Mouse (Mus musculus): ENCODE results near the gene Bag1. TPM values are rescaled to one million over a fixed set of nuclear protein-coding genes. Genes with fewer than 3 reads are reported as not detected.
A peak's percentile ranks its signal among the peaks of the same experiment; 100 is the strongest.

Gene Bag1
- polyA plus RNA-seq, 1 experiment from 2014 or later, result 168 TPM

DNA sequence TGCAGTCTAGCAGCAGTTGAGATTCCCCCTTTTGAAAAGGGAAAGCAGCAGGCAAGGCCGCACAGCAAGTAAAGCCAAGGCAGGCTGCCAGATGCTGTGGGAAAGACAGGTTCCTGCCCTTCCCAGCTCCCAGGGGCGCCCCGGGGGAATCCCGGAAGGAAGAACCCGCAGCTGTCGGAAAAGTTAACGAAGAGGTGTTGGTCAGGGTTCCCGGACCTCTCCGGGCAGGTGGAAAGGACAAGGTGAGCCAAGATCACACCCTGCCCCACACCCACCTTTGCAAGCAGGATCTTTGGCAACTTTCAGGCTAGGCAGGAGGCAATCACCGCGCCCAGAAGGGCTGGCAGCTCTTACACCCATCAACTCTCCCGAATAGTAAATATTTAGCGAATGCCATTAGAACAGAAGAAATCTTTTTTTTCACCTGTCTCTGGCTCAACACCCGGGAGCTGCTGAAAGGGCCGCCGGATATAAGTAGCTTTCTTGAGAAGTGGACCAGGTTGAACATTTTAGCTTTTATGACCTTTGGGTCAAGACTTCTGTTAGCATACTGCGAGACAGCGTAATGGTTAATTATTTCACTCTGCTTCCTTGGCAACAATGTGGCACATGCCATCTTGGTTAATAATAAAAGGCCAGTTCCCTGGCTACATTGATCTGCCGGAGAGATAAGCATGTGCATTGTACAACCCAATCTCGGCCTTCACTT, 39.7 kb downstream of the Bag1 start:
- Histone ChIP-seq H3K36me3 (no peaks in the 10 kb centered on the region), H3K27me3 (replicated peaks) (no peaks in the 10 kb centered on the region), H3K9ac (peak overlapping the region; percentile 34), H3K4me1 (peaks cover 7% of the 10 kb centered on the region), H3K4me3 (no peak overlapping the region), H3K9me3 (no peaks in the 10 kb centered on the region), H3K4me2 (peak overlapping the region; percentile 31; the same call in 1 of the 2 replicates), H3K27ac (replicated peaks) (no peak overlapping the region)
- ATAC-seq (ENCODE audit: extremely low read depth, insufficient number of reproducible peaks, low FRiP score, low TSS enrichment), result no peak
- 40% methylated on average over 20 of the region's 20 CpGs for WGBS

DNA sequence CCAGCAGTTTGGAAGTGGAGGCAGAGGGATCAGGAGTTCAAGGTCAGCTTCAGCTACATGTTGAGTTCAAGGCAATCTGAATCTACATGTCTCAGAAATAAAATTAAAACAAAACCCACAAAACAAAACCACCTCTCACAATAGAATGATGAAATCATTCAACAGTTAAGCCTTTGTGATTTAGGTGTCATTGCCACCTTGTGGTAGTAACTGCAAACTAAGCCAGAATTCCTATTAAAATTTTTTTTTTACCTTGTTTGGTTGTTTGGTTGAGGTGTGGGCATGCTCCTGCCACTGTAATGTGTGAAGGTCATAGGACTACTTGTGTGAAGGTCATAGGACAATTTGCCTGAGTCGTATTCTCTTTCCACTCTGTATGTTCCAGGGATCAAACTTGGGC, 41.8 kb downstream of the Bag1 start:
- Histone ChIP-seq H3K9me3 (no peaks in the 10 kb centered on the region), H3K36me3 (no peaks in the 10 kb centered on the region), H3K27me3 (replicated peaks) (no peaks in the 10 kb centered on the region), H3K27ac (replicated peaks) (no peak overlapping the region), H3K9ac (no peak overlapping the region), H3K4me1 (peaks cover 7% of the 10 kb centered on the region), H3K4me2 (no peak overlapping the region), H3K4me3 (no peak overlapping the region)
- 37% methylated on average over 1 of the region's 1 CpGs for WGBS
- no peak for ATAC-seq (ENCODE audit: extremely low read depth, insufficient number of reproducible peaks, low FRiP score, low TSS enrichment)

- Histone ChIP-seq H3K36me3 (no peaks in the 10 kb centered on the region), H3K27ac (replicated peaks) (no peak overlapping the region), H3K27me3 (replicated peaks) (no peaks in the 10 kb centered on the region), H3K9ac (no peak overlapping the region), H3K9me3 (no peaks in the 10 kb centered on the region), H3K4me2 (no peak overlapping the region), H3K4me1 (peaks cover 3% of the 10 kb centered on the region; the same call in 1 of the 2 replicates), H3K4me3 (no peak overlapping the region)
- ATAC-seq (ENCODE audit: extremely low read depth, insufficient number of reproducible peaks, low FRiP score, low TSS enrichment), result no peak
- 72% methylated on average over 4 of the region's 4 CpGs for WGBS
Observed at GRCm38 (mm10) chr4:40900612-40901011, 47.5 kb downstream of the Bag1 start.

- Histone ChIP-seq H3K9ac (no peak overlapping the region), H3K4me2 (no peak overlapping the region), H3K27ac (replicated peaks) (no peak overlapping the region), H3K36me3 (no peaks in the 10 kb centered on the region), H3K9me3 (no peaks in the 10 kb centered on the region), H3K27me3 (replicated peaks) (no peaks in the 10 kb centered on the region), H3K4me3 (no peak overlapping the region), H3K4me1 (peaks cover 3% of the 10 kb centered on the region; the same call in 1 of the 2 replicates)
- ATAC-seq (ENCODE audit: extremely low read depth, insufficient number of reproducible peaks, low FRiP score, low TSS enrichment), result no peak
- WGBS, result 80% methylated on average over 3 of the region's 3 CpGs
Observed at GRCm38 (mm10) chr4:40900071-40900470, 48.0 kb downstream of the Bag1 start.

DNA sequence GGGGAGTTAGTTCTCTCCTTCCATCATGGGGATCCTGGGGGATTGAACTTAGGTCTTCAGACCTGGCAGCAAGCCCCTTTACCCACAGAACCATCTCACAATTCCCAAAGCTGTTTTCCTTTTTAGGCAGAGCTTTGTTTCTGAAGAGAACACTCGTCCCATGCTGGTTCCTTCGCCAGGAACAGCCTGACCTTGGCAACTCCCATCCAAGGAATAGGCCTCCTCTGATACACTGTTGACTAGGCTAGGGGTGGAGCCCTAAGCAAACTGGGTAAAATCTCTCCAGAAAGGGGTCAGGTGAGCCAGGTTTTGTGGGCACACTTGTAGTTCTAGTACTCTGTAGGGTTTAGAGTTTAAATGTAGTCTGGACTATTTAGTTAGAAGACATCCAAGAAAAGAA, 48.8 kb downstream of the Bag1 start:
- Histone ChIP-seq H3K9me3 (no peaks in the 10 kb centered on the region), H3K9ac (no peak overlapping the region), H3K27ac (replicated peaks) (no peak overlapping the region), H3K4me1 (peaks cover 3% of the 10 kb centered on the region; the same call in 1 of the 2 replicates), H3K27me3 (replicated peaks) (no peaks in the 10 kb centered on the region), H3K36me3 (no peaks in the 10 kb centered on the region), H3K4me2 (no peak overlapping the region), H3K4me3 (no peak overlapping the region)
- ATAC-seq (ENCODE audit: extremely low read depth, insufficient number of reproducible peaks, low FRiP score, low TSS enrichment), result no peak
- 74% methylated on average over 2 of the region's 2 CpGs for WGBS

DNA sequence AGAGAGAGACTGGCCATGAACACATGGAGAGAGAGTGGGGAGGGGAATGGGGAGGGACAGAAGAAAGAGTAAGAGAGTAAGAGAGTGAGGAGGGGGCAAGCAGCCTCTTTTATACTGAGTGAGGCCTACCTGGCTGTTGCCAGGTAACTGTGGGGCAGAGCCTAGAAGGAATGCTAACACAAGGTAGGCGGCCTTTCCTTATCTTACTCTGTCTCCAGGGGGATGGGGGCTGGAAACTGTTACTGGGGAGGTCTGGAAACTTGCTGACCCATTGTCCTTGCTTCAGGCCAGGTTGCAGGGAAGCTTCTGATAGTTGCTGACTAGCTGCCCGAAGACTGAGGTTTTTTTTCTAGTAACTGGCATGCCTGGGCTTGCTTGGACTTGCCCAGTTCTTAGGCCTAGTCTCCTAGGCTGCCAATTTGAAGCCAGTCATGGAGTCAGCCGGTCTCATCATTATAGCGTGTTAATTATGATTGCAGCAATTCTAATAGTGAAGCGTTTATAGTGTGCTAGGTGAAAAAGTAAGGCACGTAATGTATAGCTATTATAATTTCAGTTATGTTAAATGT, 49.5 kb downstream of the Bag1 start:
- H3K4me1 ChIP-seq, result peaks cover 3% of the 10 kb centered on the region; the same call in 1 of the 2 replicates
- no peak overlapping the region for H3K4me2 ChIP-seq
- ATAC-seq (ENCODE audit: extremely low read depth, insufficient number of reproducible peaks, low FRiP score, low TSS enrichment), result no peak
- H3K27ac ChIP-seq (replicated peaks), result no peak overlapping the region
- H3K36me3 ChIP-seq, result no peaks in the 10 kb centered on the region
- H3K9ac ChIP-seq, result no peak overlapping the region
- no peaks in the 10 kb centered on the region for H3K9me3 ChIP-seq
- no peaks in the 10 kb centered on the region for H3K27me3 ChIP-seq (replicated peaks)
- 70% methylated on average over 6 of the region's 6 CpGs for WGBS
- no peak overlapping the region for H3K4me3 ChIP-seq

DNA sequence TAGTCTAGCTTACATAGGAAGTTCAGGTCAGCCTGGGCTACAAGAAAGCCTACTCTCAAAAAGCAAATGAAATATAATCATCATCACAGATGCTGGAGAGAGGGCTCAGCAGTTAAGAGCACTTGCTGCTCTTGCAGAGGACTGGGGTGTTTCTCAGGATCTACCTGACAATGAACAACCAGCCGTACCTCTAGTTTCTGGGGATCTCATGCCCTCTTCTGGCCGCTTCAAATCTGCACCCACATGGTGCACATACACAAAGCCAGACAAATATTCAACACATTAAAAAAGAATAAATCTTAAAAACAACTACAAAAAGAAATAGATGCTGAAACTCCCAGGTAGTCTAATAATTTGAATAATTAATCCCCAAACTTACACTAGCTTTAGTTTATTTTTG, 52.4 kb downstream of the Bag1 start:
- Histone ChIP-seq H3K9ac (no peak overlapping the region), H3K36me3 (no peaks in the 10 kb centered on the region)
- 91% methylated on average over 2 of the region's 2 CpGs for WGBS

DNA sequence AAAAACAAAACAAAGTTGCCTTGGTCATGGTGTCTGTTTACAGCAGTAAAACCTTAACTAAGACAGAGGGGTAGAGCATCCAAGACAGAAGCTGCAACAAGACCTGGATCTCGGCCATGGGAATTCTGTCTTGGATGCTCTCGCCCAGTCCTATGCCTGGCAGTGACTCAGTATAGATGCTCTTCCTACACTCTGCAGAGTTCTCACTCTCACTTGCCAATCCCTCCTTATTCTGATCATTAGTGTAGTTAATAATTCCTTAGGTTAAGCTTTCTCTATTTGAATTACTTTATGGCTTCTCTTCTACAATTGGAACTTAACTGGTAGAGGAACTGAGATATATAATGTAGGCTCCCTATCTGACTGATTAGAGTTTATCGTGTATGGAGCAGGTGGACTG, 53.0 kb downstream of the Bag1 start:
- no peaks in the 10 kb centered on the region for H3K27me3 ChIP-seq (replicated peaks)
- WGBS, result 82% methylated on average over 3 of the region's 3 CpGs
- no peak for ATAC-seq (ENCODE audit: extremely low read depth, insufficient number of reproducible peaks, low FRiP score, low TSS enrichment)

More for the DNA sequence above, 52.4 kb downstream of the Bag1 start:
- no peak for ATAC-seq (ENCODE audit: extremely low read depth, insufficient number of reproducible peaks, low FRiP score, low TSS enrichment)
- no peaks in the 10 kb centered on the region for H3K27me3 ChIP-seq (replicated peaks)
- peaks cover 3% of the 10 kb centered on the region; the same call in 1 of the 2 replicates for H3K4me1 ChIP-seq
- H3K4me2 ChIP-seq, result no peak overlapping the region
- H3K9me3 ChIP-seq, result no peaks in the 10 kb centered on the region
- H3K4me3 ChIP-seq, result no peak overlapping the region
- no peak overlapping the region for H3K27ac ChIP-seq (replicated peaks)

GRCm38 (mm10) chr4:40891206-40891605, 56.9 kb downstream of the Bag1 start:
- Histone ChIP-seq H3K36me3 (no peaks in the 10 kb centered on the region), H3K4me2 (no peak overlapping the region), H3K27me3 (replicated peaks) (no peaks in the 10 kb centered on the region), H3K9ac (no peak overlapping the region), H3K4me3 (no peak overlapping the region), H3K9me3 (no peaks in the 10 kb centered on the region), H3K4me1 (0 out of 2 replicates have a peak, but pooled peaks cover 7% of the 10 kb centered on the region), H3K27ac (replicated peaks) (no peak overlapping the region)
- 66% methylated on average over 5 of the region's 5 CpGs for WGBS
- ATAC-seq (ENCODE audit: extremely low read depth, insufficient number of reproducible peaks, low FRiP score, low TSS enrichment), result no peak

More for the DNA sequence above, 53.0 kb downstream of the Bag1 start:
- Histone ChIP-seq H3K27ac (replicated peaks) (no peak overlapping the region), H3K36me3 (no peaks in the 10 kb centered on the region), H3K4me1 (peaks cover 3% of the 10 kb centered on the region; the same call in 1 of the 2 replicates), H3K4me2 (no peak overlapping the region), H3K4me3 (no peak overlapping the region), H3K9me3 (no peaks in the 10 kb centered on the region), H3K9ac (no peak overlapping the region)

- H3K27ac ChIP-seq (replicated peaks), result no peak overlapping the region
- H3K4me1 ChIP-seq, result 0 out of 2 replicates have a peak, but pooled peaks cover 7% of the 10 kb centered on the region
- H3K9me3 ChIP-seq, result no peaks in the 10 kb centered on the region
- WGBS, result 68% methylated on average over 4 of the region's 4 CpGs
- no peak for ATAC-seq (ENCODE audit: extremely low read depth, insufficient number of reproducible peaks, low FRiP score, low TSS enrichment)
- H3K36me3 ChIP-seq, result no peaks in the 10 kb centered on the region
- no peak overlapping the region for H3K9ac ChIP-seq
- no peak overlapping the region for H3K4me2 ChIP-seq
- H3K4me3 ChIP-seq, result no peak overlapping the region
- H3K27me3 ChIP-seq (replicated peaks), result no peaks in the 10 kb centered on the region
Observed at GRCm38 (mm10) chr4:40889983-40890382, 58.1 kb downstream of the Bag1 start.

DNA sequence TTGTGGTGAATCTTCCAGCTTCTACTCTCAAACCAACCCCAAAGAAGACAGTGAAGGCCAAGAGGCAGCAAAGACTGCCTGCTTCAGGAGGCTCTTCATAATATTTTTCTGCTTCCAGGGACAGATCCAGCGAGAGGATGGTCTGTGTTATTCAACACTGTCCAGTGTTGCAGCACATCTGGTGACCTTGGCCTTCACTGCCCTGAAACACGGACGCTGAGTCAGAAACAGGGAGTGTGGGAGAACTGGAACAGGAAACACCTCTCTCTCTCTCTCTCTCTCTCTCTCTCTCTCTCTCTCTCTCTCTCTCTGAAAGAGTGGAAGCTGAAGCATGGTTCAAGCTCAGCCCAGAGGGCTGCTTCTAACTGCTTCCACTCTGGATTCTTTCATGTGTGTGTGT, 58.8 kb downstream of the Bag1 start:
- ATAC-seq (ENCODE audit: extremely low read depth, insufficient number of reproducible peaks, low FRiP score, low TSS enrichment), result no peak
- no peak overlapping the region for H3K27ac ChIP-seq (replicated peaks)

GRCm38 (mm10) chr4:40888839-40889238, 59.3 kb downstream of the Bag1 start:
- H3K4me2 ChIP-seq, result no peak overlapping the region
- no peaks in the 10 kb centered on the region for H3K27me3 ChIP-seq (replicated peaks)
- no peak overlapping the region for H3K9ac ChIP-seq
- no peaks in the 10 kb centered on the region for H3K36me3 ChIP-seq
- H3K4me1 ChIP-seq, result 0 out of 2 replicates have a peak, but pooled peaks cover 7% of the 10 kb centered on the region
- 74% methylated on average over 11 of the region's 11 CpGs for WGBS
- H3K27ac ChIP-seq (replicated peaks), result no peak overlapping the region
- no peaks in the 10 kb centered on the region for H3K9me3 ChIP-seq
- no peak overlapping the region for H3K4me3 ChIP-seq
- ATAC-seq (ENCODE audit: extremely low read depth, insufficient number of reproducible peaks, low FRiP score, low TSS enrichment), result no peak

More for the DNA sequence above, 58.8 kb downstream of the Bag1 start:
- no peaks in the 10 kb centered on the region for H3K27me3 ChIP-seq (replicated peaks)
- H3K9me3 ChIP-seq, result no peaks in the 10 kb centered on the region
- H3K9ac ChIP-seq, result no peak overlapping the region
- WGBS, result 22% methylated on average over 3 of the region's 3 CpGs
- H3K36me3 ChIP-seq, result no peaks in the 10 kb centered on the region
- 0 out of 2 replicates have a peak, but pooled peaks cover 7% of the 10 kb centered on the region for H3K4me1 ChIP-seq
- no peak overlapping the region for H3K4me2 ChIP-seq
- no peak overlapping the region for H3K4me3 ChIP-seq

All from heart, embryonic 13.5 days (tissue).